Mouse (Mus musculus) liver, postnatal 0 days (tissue): ENCODE data around the gene Frmd4b. TPM values are rescaled to one million over a fixed set of nuclear protein-coding genes. Genes with fewer than 3 reads are reported as not detected.

Source experiments
- ATAC-seq: fragments of 200-750 bp; cut with Nextera tagmentation; 2 replicates; pipeline ENCODE4 v1.8.0; 2017; ENCODE audit warnings: mild to moderate bottlenecking, moderate library complexity
- DNase-seq: peaks from one replicate; pipeline ENCODE4 v3.0.0-alpha.2; 2016
- H3K27ac ChIP-seq: fragments of 300-500 bp; sonication (generic); 2 replicates; pipeline ENCODE4 v1.5.1; 2014; ENCODE audit warnings: antibody characterized with exemption, moderate library complexity, mild to moderate bottlenecking, low read depth
- H3K27me3 ChIP-seq: fragments of 300-500 bp; sonication (generic); 2 replicates; pipeline ENCODE4 v1.6.1; 2014; ENCODE audit warnings: low read length, control low read depth, mixed read lengths; ENCODE audit not compliant: insufficient read depth
- H3K36me3 ChIP-seq: fragments of 300-500 bp; sonication (generic); replicated peaks from 2 replicates; pipeline ENCODE4 v1.6.1; 2014; ENCODE audit warnings: mild to moderate bottlenecking, control low read depth, low read length, moderate library complexity, mixed read lengths; ENCODE audit not compliant: insufficient read depth
- H3K4me1 ChIP-seq: fragments of 300-500 bp; sonication (generic); 2 replicates; pipeline ENCODE4 v1.6.1; 2014; ENCODE audit warnings: antibody characterized with exemption, mild to moderate bottlenecking, control low read depth; ENCODE audit not compliant: insufficient read depth
- H3K4me2 ChIP-seq: fragments of 300-500 bp; sonication (generic); 2 replicates; pipeline ENCODE4 v1.6.1; 2014; ENCODE audit warnings: low read depth, mild to moderate bottlenecking, low read length, moderate library complexity, mixed read lengths
- H3K4me3 ChIP-seq: fragments of 300-500 bp; sonication (generic); 2 replicates; pipeline ENCODE4 v1.5.1; 2014; ENCODE audit warnings: low read depth, low read length
- H3K9ac ChIP-seq: fragments of 300-500 bp; sonication (generic); replicated peaks from 2 replicates; pipeline ENCODE4 v1.6.1; 2014; ENCODE audit warnings: mild to moderate bottlenecking, moderate library complexity
- H3K9me3 ChIP-seq: fragments of 300-500 bp; sonication (generic); 2 replicates; pipeline ENCODE4 v1.6.1; 2016; ENCODE audit warnings: mild to moderate bottlenecking, control low read depth, low read length, mixed read lengths
- CTCF ChIP-seq: sonication (generic); IDR thresholded peaks from 2 replicates; pipeline ENCODE4 v1.5.1; 2016; ENCODE audit warnings: antibody characterized with exemption, low read depth
- EP300 ChIP-seq: IDR thresholded peaks from 2 replicates; pipeline ENCODE4 v1.6.1; 2016; ENCODE audit warnings: antibody characterized with exemption, low read depth, mild to moderate bottlenecking
- WGBS: fragments of 180-500 bp; shearing (Covaris S2); extraction: QIAGEN DNeasy Blood & Tissue Kit; methylation state at CpG from one replicate; pipeline ENCODE4 v1.1.7; 2014; ENCODE audit not compliant: insufficient replicate concordance; 5-methylcytosine and 5-hydroxymethylcytosine counted together
- polyA plus RNA-seq: library from polyadenylated mRNA; unstranded; fragments of >200 nt; fragmentation: Nextera tagmentation; extraction: Ambion mirVana; gene quantifications from 2 replicates; pipeline ENCODE4 v1.2.1, GENCODE M21; 2015

The Frmd4b gene
- polyA plus RNA-seq, 1 experiment from 2014 or later: 8.3 TPM

DNA sequence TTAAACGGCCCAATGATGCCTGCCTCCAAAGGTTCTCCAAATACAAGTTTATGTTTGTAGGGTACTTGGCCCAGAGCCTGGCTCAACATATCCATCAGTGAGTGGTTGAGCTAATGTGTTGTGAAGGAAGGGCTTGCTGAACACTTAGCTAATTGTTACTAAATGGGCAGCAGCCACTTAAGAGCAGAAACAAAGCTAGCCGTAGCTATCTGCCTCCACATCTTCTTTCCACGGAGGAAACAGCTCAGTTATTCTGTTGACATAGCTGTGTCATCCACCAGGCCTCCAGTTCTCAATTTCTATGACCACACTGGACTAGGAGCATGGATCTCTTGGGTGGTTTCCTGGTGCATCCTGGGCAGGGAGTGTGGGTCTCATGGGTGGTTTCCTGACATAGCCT is 302.0 kb downstream of the Frmd4b start:
- no peak overlapping the region for H3K4me3 ChIP-seq
- H3K9ac ChIP-seq: no peak overlapping the region
- no peaks in the 10 kb centered on the region for H3K27me3 ChIP-seq
- no peak overlapping the region for H3K27ac ChIP-seq
- peaks cover 4% of the 10 kb centered on the region; the same call in 1 of the 2 replicates for H3K4me1 ChIP-seq
- WGBS: 46% methylated on average over 3 of the region's 3 CpGs
- ATAC-seq: no peak
- TF ChIP-seq EP300 (no peak), CTCF (no peak)
- H3K36me3 ChIP-seq: no peaks in the 10 kb centered on the region; the same call in 1 of the 2 replicates
- no peak for DNase-seq
- no peaks in the 10 kb centered on the region for H3K9me3 ChIP-seq
- H3K4me2 ChIP-seq: no peak overlapping the region

DNA sequence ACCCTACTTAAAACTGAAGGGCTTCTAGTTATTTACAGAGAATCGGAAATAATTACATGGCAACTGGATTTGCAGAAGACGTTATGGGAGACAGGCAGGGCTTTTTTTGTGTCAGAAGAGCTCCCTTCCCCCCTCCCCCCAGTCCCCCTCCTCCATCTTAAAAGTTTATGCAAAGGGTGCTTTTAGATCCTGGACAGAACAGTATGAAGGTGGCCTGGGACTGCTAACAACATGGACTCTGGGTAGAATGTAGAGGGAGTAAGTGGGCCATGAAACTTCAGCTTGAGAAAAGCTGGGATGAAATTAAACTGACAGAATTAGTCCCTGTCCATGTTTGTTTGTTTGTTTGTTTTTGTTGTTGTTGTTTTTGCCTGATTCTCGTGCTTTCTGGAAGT is 304.8 kb downstream of the Frmd4b start:
- TF ChIP-seq CTCF (no peak), EP300 (no peak)
- Histone ChIP-seq H3K4me3 (peak overlapping the region; percentile 38), H3K27ac (peak overlapping the region; percentile 65), H3K4me1 (peaks cover 4% of the 10 kb centered on the region), H3K36me3 (peaks cover under 1% of the 10 kb centered on the region; the same call in 1 of the 2 replicates), H3K4me2 (peak overlapping the region; percentile 71), H3K9me3 (no peaks in the 10 kb centered on the region), H3K9ac (peak overlapping the region; percentile 60), H3K27me3 (no peaks in the 10 kb centered on the region)
- 14% methylated on average over 3 of the region's 3 CpGs for WGBS
- DNase-seq (no peak), ATAC-seq (peak; percentile 6; the same call in 1 of the 2 replicates)

DNA sequence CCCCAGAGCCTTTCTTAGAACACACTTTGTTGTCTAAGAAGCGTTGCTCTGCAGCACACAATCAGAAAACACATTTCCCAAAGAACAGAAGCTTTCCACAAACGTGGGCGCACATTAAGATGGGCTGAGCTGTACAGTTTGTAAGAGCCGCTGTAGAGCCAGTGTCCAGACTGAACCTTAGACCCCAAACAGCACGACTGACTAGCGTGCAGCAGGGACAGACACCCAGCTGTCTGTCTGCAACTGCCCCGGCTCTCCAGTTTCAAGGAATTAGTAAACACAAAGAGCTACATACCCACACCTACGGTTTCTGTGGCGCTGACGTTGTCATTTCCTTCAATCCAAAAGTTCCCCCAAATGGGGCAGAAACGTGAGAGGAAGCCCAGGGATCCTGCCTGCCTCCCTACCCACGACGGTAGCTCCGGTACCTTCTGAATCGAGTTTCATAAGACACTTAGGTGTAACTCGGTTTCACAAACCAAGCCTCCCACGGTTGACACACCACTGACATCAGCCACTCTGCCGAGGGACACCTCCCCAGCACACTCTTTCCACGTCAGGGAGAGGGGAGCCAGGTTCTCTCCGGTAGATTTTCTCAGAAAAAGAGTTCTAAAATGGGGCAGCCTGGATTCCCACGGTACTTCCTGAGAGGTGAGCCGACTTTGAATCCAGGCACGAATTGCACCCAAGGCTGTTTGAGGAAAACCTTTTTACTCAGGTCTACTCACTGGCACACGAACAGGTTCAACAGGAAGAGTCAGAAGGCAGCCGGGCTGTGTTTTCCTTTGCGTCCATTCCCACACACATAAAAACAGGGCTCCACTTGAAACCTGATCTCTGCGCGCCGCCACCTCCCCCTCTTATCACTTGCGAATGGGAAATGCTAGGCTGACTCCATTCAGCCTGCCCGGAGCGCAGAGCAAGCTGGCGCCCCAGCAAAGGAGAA is 305.5 kb downstream of the Frmd4b start:
- peak overlapping the region; percentile 60 for H3K9ac ChIP-seq
- ATAC-seq: peak; percentile 80
- peak overlapping the region; percentile 65 for H3K27ac ChIP-seq
- peak; percentile 62 for DNase-seq
- no peaks in the 10 kb centered on the region for H3K9me3 ChIP-seq
- peaks cover 5% of the 10 kb centered on the region; the same call in 1 of the 2 replicates for H3K36me3 ChIP-seq
- peak overlapping the region; percentile 71 for H3K4me2 ChIP-seq
- no peaks in the 10 kb centered on the region for H3K27me3 ChIP-seq
- no peak for TF ChIP-seq CTCF
- no peak for TF ChIP-seq EP300
- WGBS: 3% methylated on average over 33 of the region's 33 CpGs
- peak overlapping the region; percentile 38 for H3K4me3 ChIP-seq
- H3K4me1 ChIP-seq: peaks cover 4% of the 10 kb centered on the region

DNA sequence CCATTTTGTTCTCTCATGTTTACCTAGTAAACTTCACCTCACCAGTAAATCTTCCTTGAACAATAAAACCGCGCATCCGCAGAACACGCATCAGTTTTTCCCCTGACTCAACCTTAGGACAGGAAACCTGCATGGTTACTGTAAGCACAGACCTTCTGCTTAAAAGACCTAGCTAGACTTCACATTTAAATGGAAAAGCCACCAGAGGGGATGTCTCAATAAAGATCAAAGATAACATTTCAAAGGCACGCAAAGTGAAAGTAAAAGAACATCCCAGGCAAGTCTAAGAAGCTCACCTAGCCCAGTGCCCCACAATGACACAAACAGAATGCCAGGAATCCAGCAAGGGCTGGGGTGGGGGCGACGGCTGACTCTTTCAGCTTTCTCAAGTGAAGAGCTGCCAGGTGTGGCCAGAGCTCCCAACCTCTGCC is 306.4 kb downstream of the Frmd4b start:
- WGBS: 21% methylated on average over 7 of the region's 7 CpGs
- no peaks in the 10 kb centered on the region for H3K9me3 ChIP-seq
- TF ChIP-seq EP300: no peak
- no peak for TF ChIP-seq CTCF
- H3K4me3 ChIP-seq: peak overlapping the region; percentile 38
- H3K4me2 ChIP-seq: peak overlapping the region; percentile 71
- H3K9ac ChIP-seq: peak overlapping the region; percentile 60
- no peak for DNase-seq
- peaks cover 4% of the 10 kb centered on the region for H3K4me1 ChIP-seq
- no peak for ATAC-seq
- peak overlapping the region; percentile 65 for H3K27ac ChIP-seq
- no peaks in the 10 kb centered on the region for H3K27me3 ChIP-seq
- peaks cover 11% of the 10 kb centered on the region for H3K36me3 ChIP-seq

DNA sequence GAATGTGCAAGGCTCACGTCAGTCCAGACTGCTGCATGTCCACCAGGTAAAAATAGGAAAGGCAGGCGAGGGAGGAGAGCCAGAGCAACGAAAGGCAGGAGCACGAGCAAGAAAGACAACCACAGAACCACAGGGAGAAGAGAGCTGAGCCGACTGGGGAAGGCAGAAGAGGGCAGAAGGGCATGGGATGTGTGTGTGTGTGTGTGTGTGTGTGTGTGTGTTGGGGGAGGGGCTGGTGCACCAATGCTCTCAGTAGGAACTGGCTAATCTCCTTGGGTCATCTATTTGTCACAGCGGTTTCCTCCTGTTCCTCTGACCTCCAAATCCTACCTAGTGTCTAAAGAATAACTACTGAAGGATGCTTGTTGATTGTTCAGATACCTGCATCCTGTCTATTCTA is 308.2 kb downstream of the Frmd4b start:
- no peak overlapping the region; the same call in 1 of the 2 replicates for H3K9ac ChIP-seq
- 17% methylated on average over 6 of the region's 6 CpGs for WGBS
- peaks cover 4% of the 10 kb centered on the region for H3K4me1 ChIP-seq
- ATAC-seq (peak; percentile 4; the same call in 1 of the 2 replicates), DNase-seq (no peak)
- H3K4me2 ChIP-seq: peak overlapping the region; percentile 71
- no peak overlapping the region for H3K4me3 ChIP-seq
- peak overlapping the region; percentile 82 for H3K27ac ChIP-seq
- no peaks in the 10 kb centered on the region for H3K27me3 ChIP-seq
- TF ChIP-seq CTCF (no peak), EP300 (no peak)
- no peaks in the 10 kb centered on the region for H3K9me3 ChIP-seq
- H3K36me3 ChIP-seq: peaks cover 20% of the 10 kb centered on the region

DNA sequence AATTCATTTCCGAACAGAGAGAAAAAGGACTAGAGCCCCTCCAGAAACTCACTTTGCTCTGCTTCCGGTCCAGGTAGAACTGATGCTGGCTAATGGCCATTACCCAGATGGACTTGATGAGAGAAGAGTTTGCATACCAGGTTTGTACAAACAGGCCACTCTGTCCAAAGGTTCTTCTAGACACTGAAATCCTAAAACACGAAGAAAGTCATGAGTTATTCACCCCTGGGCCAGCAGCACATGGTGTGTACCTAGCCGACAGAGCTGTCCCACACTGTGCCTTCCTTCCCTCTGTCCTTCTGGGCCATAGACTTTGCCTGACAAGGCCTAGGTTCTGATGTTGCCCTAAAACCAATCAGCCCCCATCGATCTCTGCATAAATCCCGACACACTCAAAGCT is 308.8 kb downstream of the Frmd4b start:
- no peak overlapping the region for H3K4me3 ChIP-seq
- H3K27me3 ChIP-seq: no peaks in the 10 kb centered on the region
- TF ChIP-seq CTCF: no peak
- no peak for TF ChIP-seq EP300
- H3K27ac ChIP-seq: peak overlapping the region; percentile 82
- no peak overlapping the region; the same call in 1 of the 2 replicates for H3K9ac ChIP-seq
- peaks cover 4% of the 10 kb centered on the region for H3K4me1 ChIP-seq
- peaks cover 24% of the 10 kb centered on the region for H3K36me3 ChIP-seq
- WGBS: 57% methylated on average over 6 of the region's 6 CpGs
- ATAC-seq (peak; percentile 53), DNase-seq (no peak)
- no peaks in the 10 kb centered on the region for H3K9me3 ChIP-seq
- peak overlapping the region; percentile 71 for H3K4me2 ChIP-seq
